Comparison of ENCODE assay signal across 28 mouse cellular contexts in genomic region chr10:80787517-80787916, GRCm38 (mm10). TPM values are rescaled to one million over a fixed set of nuclear protein-coding genes. Genes with fewer than 3 reads are reported as not detected.
"Had no signal": no experiment of that assay in that cellular context is flagged by ENCODE, and none has a peak within 500 bp of the region (broad histone marks: within the 10 kb centered on the region; RNA-seq: fewer than 3 reads in every experiment).

No protein-coding gene starts in this region.

- H3K4me3 ChIP-seq: layer of hippocampus, adult 2 months; limb, embryonic 10.5 days; limb, embryonic 13.5 days; liver, embryonic 12.5 days; liver, embryonic 15.5 days; lung, embryonic 15.5 days had no signal

- ATAC-seq: liver, embryonic 12.5 days had no signal

- H3K4me2 ChIP-seq: limb, embryonic 13.5 days; liver, embryonic 12.5 days; liver, embryonic 15.5 days; lung, embryonic 15.5 days; midbrain, embryonic 11.5 days had no signal

- H3K27me3 ChIP-seq: limb, embryonic 13.5 days; liver, embryonic 12.5 days; liver, embryonic 15.5 days; lung, embryonic 15.5 days had no signal

- DNase-seq: kidney, postnatal 25 days; layer of hippocampus, adult 9-11 months; liver; lung, adult 18-20 months; lung, postnatal 14 days; lung, postnatal 4 days; midbrain, embryonic 14.5 days; right cerebral cortex, adult 18-20 months; right cerebral cortex, postnatal 14 days; right cerebral cortex, postnatal 4 days; thymus, adult 2 months; thymus, postnatal 14 days; thymus, postnatal 4 days had no signal

- H3K9me3 ChIP-seq: limb, embryonic 10.5 days; limb, embryonic 13.5 days; liver, embryonic 12.5 days; liver, embryonic 15.5 days; lung, embryonic 15.5 days had no signal

- H3K4me1 ChIP-seq: limb, embryonic 13.5 days; lung, embryonic 15.5 days had no signal

- H3K27ac ChIP-seq: kidney, postnatal 0 days; layer of hippocampus, adult 2 months; limb, embryonic 10.5 days; limb, embryonic 13.5 days; liver, embryonic 12.5 days; liver, embryonic 15.5 days; lung, embryonic 15.5 days; stomach, postnatal 0 days had no signal

- H3K9ac ChIP-seq: limb, embryonic 13.5 days; liver, embryonic 12.5 days; liver, embryonic 15.5 days; lung, embryonic 15.5 days had no signal

RNA-seq across cellular contexts. Expression of gene Amh, which starts 17.5 kb away (rescaled TPM):
- total RNA-seq: megakaryocyte progenitor cell, adult 5-6 weeks had no signal
- polyA plus RNA-seq: limb, embryonic 10.5 days; limb, embryonic 13.5 days; liver, embryonic 12.5 days; midbrain, embryonic 11.5 days; midbrain, embryonic 14.5 days; midbrain, postnatal 0 days; neural tube, embryonic 11.5 days; stomach, embryonic 14.5 days had no signal

RNA-seq across cellular contexts. Expression of gene Jsrp1, which starts 25.8 kb away (rescaled TPM):
- total RNA-seq: megakaryocyte progenitor cell, adult 5-6 weeks; megakaryocyte-erythroid progenitor cell, adult 5-6 weeks; midbrain, postnatal 0 days had no signal
- polyA plus RNA-seq: large intestine, adult 2 months; thymus, adult 2 months had no signal
